Comparison of ENCODE assay signal across 6 mouse cellular contexts in the genomic region with DNA sequence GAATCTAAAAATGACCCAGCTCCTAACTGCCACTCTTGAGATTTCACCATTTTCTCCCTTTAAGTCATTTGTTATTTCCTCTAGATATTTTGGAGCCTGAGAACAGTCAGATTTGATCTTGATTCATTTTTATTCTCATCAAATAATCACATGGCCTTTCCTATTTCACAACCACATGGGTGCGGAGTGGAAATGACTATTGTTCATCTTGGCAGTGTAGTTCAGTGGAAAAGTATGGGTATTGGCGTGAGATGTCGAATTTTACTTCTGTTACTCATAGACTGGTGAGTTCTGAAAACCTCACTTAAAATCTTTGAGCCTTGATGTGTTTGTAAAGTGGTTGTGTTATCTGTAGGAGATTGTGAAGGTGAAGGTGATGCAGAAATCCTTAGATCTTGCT.
"Had no signal": no experiment of that assay in that cellular context is flagged by ENCODE, and none has a peak within 500 bp of the region (broad histone marks: within the 10 kb centered on the region; RNA-seq: fewer than 3 reads in every experiment).

No protein-coding gene starts in this region.

- DNase-seq: kidney, postnatal 10 days; kidney, postnatal 4 days; lung, adult 2 months; right cerebral cortex, adult 18-20 months; right cerebral cortex, postnatal 25 days; thymus, postnatal 4 days had no signal
